Mouse (Mus musculus) 3134 (cell line): Measurements from ENCODE around the gene Dhrs4.

Source experiments
- DNase-seq: peaks from one replicate; pipeline ENCODE4 v3.0.0-alpha.2; 2011; ENCODE audit warnings: low spot score; ENCODE audit not compliant: insufficient read length; ENCODE audit errors: extremely low read depth

The Dhrs4 gene

DNA sequence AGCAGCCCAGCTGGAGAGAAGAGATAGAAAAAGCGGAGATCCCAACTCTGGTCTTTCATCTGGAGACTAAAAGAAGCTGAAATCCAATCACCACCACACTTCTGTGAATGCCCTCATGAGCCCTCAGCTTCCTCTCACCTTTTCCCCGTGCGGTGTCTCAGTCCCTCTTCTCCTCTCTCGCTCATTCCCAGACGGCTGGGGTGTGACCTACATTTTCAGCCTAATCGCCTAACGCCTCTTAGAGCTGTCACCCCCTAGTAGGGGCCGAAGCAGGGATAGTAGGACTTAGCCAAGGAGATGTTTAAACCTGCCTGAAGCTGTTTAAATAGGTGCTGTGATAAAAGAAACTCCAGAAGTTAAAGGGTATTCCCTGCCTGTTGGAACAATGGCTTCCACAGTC lies 46.2 kb downstream of the Dhrs4 start, which contains the start of gene Nrl:
Gene Nrl, minus strand, starts transcription at position 197 of the 400 bp plus-strand sequence.
- DNase-seq = no peak

DNA sequence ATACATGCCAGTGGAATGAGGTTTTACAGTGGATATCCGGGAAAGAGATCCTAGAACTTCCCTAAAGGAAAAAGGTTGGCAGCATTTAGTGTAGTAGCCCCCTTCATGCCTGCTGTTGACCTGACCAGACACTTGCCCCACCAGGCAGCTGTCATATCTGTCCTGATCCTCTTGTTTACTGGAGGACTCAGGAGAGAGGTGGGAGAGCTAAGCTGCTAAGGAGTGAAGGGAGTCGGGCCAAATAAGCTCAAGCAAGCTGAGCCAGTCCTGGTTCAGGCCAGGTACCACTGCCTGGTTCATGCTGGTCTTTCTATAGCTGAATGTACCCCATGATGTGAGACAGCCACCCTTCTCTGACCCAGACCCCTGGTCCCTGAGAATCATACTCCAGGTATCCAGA lies 48.1 kb downstream of the Dhrs4 start:
- no peak for DNase-seq

DNA sequence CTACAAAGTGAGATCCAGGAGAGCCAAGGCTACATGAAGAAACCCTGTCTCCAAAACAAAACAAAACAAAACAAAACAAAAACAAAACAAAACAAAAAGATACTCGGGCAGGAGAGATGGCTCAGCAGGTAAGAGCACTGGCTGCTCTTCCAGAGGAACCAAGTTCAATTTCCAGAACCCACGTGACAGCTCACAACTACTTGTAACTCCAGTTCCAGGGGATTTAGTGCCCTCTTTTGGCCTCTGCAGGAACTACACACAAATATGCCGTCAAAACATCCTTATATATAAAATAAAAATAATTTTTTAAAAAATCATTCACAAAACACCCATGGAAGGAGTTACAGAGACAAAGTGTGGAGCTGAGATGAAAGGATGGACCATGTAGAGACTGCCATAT lies 49.4 kb downstream of the Dhrs4 start:
- peak; percentile 28 for DNase-seq

DNA sequence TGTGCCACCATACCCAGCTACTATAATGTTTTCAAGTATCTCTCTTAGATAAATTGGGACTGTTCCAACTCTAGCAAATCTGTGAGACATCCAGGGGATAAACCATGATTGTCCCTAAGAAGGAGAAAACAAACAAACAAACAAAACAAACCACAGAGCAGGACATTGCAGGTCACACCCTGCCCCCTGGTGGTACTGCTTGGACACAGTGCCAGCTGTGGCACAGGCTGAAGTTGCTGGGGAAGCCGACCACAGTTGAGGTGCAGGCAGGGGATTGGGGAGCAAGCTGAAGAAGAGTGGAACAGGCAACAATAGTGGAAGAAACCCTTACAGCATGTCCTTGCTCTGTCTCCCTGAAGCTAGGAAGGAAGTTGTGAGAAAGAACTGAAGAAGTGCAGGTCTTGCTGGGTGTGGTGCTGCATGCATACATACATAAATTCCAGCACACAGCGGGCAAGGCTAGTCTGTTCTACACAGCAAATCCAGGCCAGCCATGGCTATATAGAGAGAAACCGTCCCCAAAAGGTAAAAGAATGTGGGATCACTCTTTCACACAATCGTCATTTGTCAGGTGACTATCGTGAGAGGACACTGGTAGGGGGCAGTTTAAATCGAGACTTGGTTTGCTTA lies 57.7 kb downstream of the Dhrs4 start:
- no peak for DNase-seq
